Mouse (Mus musculus) heart, adult 9 months (tissue): ENCODE measurements around the gene Kcnip1.

ENCODE experiments used
- DNase-seq, 2 experiments: peaks; one replicate each; pipeline ENCODE4 v3.0.0; 2022; ENCODE audit warnings: low spot score in 2 of 2

Gene Kcnip1

GRCm38 (mm10) chr11:33827829-33828206 lies 165.1 kb downstream of the Kcnip1 start:
- no peak for DNase-seq

- DNase-seq = no peak
These were observed 165.7 kb downstream of the Kcnip1 start for GRCm38 (mm10) chr11:33827085-33827828.

DNA sequence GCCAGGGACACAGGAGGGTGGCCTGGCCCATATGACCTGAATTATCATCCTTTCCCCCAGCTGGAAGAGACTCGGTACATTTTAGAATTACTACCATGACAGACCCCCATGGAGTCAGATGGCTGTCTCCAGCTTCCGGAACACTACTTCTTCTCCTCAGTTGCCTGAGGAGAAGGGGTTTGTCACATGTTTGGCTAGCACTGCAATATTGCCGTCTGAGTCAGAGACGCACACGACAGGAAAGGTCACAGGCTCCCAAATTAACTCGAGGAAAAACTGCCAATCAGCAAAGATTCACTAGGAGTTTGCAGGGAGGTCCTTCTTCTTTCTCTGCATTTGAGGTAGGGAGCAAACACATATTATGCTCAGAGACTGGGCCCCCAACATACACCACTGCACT lies 168.2 kb downstream of the Kcnip1 start:
- DNase-seq = no peak

DNA sequence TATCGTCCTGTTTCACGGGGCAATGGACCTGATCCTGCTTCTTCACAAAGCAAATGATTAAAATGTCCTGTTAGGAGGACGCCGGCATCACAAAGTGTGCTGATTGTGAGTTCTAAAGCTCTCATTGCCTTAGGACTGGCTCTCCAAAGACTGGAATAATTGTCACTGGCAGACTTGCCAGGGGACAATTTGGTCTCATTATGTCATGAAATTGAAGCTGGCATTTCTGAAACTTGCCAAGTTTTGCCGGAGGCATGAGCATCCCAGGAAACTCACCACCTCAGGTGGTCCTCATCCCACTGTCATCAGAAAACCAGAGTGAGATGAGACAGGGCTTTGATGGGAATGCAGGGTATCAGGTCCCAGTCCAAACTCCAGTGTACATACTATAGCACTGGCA lies 171.6 kb downstream of the Kcnip1 start:
- no peak for DNase-seq

DNA sequence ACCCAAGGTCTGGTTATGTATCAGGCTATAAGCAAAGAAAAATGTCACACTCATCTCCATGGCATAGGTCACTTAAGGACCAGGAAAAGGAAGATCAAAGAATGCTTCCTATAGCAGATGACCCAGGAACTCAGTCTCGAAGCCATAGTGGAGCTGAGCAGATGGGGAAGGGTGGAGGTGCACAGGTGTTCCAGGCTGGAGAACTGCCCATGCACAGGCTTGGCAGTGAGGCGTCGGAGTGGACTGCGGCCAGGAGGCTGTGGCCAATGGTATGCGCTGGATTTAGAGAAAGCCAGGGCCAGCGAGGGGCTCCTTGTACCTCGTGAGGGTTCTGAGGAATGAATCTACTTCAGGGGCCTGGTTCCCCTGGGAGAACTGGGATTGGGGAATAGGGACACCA lies 172.1 kb downstream of the Kcnip1 start:
- DNase-seq = no peak

- no peak for DNase-seq
These were observed 174.0 kb downstream of the Kcnip1 start for GRCm38 (mm10) chr11:33818861-33819503.

- DNase-seq = no peak
These were observed 176.9 kb downstream of the Kcnip1 start for GRCm38 (mm10) chr11:33816020-33816419.

- DNase-seq = no peak
These were observed 182.8 kb downstream of the Kcnip1 start for GRCm38 (mm10) chr11:33810105-33810504.

DNA sequence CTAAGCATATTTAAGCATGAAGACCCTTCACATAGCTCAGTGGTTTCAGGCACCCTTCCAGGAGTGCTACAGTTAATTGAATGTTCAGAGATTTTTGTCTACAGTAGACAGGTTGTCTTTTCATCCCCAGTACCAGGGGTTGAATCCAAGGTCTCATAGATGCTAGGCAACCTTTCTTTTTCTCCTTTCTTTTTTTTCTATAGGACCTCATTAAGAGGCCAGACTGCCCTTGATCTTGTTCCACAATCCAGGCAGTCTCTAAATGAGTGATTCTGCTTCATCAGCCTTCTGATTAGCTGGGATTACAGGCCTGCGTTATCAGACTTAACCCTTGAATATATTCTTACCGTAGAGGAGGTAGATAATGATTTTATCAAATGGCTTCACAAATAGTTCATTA lies 189.9 kb downstream of the Kcnip1 start:
- no peak for DNase-seq

- DNase-seq = peak; percentile 24 to 58
These were observed 192.4 kb downstream of the Kcnip1 start for GRCm38 (mm10) chr11:33800436-33801088.

- DNase-seq = peak; percentile 7 to 12
These were observed 193.0 kb downstream of the Kcnip1 start for GRCm38 (mm10) chr11:33799933-33800332.

- no peak for DNase-seq
These were observed 194.8 kb downstream of the Kcnip1 start for GRCm38 (mm10) chr11:33798094-33798648.

GRCm38 (mm10) chr11:33787362-33787761 lies 205.6 kb downstream of the Kcnip1 start:
- DNase-seq = no peak

DNA sequence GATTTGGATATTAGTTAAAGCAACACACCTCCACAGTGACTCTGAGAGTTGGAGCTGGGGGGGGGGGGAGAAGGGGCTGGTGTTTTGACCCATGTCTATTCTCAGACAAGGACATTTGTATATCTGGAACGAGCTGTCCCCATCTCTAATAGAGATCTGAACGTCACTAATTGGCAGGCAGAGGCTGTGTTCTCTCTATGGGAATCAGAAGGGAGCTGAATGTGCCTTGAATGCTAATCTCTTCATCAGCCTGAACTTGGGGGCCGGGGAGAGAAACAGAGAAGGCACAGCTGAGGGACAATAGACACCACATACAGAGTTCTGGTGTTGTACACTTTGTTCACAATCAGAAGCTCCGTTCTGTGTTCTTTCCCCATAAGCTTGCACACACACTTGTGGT lies 206.4 kb downstream of the Kcnip1 start:
- no peak for DNase-seq

GRCm38 (mm10) chr11:33781561-33781971 lies 211.4 kb downstream of the Kcnip1 start:
- DNase-seq = no peak

- DNase-seq = no peak
These were observed 212.7 kb downstream of the Kcnip1 start for GRCm38 (mm10) chr11:33780263-33780662.

DNA sequence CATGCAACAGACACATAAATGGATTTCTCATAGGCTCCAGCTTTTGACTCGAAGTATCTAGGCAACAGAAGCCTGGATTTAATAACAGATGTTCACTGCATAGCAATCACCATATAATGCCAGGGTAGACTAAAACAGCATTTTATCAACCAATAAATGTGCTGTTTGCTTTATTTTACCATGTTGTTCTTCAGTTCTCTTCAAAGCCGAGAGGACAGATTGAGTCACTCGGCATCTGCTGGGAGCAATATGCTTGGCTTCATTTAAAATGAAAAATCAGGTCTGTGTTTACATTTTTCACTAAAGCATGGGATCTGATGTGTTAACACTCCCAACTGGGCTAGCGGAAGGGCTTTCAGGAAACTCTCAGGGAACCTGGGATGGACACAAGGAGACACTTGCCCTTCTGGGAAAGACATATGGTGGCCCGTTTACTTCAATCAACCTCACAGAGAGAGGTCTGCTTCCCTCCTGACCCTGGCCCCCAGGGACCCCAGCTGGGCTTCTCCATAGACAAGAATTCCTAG lies 220.3 kb downstream of the Kcnip1 start:
- DNase-seq = no peak

DNA sequence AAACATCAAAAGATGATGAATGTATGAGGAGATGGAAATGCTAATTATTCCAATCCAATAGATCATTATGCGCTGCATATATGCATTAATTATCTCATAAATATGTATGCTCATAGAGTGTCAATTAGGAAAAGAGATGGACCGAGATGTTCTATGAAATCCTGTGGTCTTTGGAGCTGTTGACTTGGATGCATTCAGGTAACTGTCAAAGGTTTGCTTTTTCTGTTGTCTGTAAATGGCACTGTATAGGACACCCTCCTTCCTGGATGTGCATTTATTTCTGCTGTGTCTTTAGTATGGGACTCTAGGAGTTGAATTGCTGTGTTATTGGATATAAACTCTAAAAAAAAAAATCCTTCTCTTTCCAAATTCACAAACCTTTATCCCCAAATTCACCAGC lies 220.9 kb downstream of the Kcnip1 start:
- no peak for DNase-seq

- no peak for DNase-seq
These were observed 225.7 kb downstream of the Kcnip1 start for GRCm38 (mm10) chr11:33766976-33767938.

DNA sequence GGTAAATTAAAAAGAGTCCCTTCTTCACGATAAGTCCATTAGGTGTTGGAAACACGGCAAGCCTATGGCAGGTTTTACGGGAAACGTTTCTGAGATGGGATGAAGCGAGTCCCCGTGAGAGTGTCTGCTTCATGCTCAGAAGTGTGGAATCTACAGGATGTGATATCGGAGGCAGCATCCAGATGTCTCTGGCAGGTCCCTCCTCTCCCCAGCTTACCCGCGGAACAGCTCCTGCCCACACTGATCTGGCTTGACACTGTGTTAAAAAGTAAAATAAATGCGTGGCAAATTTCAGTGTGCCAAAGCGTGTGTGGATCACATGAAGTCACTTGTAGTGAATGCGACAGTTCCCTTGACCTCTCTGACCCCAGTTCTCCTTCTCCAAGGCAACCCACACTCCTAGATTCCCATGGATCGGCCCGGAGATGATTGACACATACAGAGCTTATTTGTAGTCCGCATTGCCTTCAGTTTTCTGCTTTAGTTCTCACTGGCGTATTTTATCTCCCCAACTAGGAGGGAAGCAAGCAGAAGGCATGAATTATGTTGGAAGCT lies 231.7 kb downstream of the Kcnip1 start:
- DNase-seq = no peak

DNA sequence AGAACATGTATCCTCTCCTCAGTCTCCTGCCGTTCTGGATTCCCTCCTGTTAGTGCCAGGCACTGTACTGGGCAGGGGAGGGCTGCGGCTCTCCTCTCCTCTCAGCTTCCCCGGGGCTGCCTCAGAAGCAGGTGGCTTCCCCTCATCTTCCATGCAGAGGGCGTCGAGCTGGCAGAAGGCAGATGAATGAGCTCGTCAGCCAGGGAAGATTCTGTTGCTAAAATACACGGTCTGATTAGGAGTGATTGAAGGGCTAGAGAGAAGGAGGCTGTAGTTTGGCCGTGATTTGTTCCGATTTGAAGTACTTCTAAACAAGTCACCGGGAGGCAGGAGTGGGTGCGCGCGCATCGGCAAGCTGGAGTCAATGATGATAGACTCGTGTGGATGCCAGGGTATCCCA lies 236.3 kb downstream of the Kcnip1 start:
- no peak for DNase-seq
